Mouse (Mus musculus) megakaryocyte, adult 5-6 weeks (primary cell): ENCODE measurements at regions not wholly inside any gene's neighbourhood (a gene's known extent, or its start where the extent isn't known, plus 50 kb on each side); places are given as distances from the start of the nearest gene placed in this dataset.
"Not testable (repeated sequence)": the region's sequence is repeated elsewhere in the genome, so short reads cannot be mapped to it uniquely, and the experiment has no call there.

Experiments
- ATAC-seq: 2 replicates; pipeline ENCODE4 v1.8.0; 2016; ENCODE audit warnings: mild to moderate bottlenecking, inconsistent platforms; ENCODE audit not compliant: poor library complexity, severe bottlenecking

DNA sequence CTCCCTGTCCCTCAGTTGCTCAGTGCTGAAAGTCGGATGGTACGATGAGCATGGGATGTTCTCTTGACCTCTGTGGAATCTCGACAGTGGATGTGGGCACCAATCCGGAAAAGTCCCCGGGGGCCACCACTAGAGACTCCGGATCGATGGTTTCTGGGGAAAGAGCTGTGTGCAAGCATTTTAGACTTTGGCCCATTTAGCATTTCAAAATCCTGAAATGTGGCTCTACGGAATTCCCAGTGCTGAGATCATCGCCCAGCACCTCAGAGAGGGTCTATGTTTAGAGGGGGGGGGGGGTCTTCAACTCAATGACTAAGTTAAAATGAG lies 68.6 kb downstream of the Tomm20 start:
- ATAC-seq: no peak

DNA sequence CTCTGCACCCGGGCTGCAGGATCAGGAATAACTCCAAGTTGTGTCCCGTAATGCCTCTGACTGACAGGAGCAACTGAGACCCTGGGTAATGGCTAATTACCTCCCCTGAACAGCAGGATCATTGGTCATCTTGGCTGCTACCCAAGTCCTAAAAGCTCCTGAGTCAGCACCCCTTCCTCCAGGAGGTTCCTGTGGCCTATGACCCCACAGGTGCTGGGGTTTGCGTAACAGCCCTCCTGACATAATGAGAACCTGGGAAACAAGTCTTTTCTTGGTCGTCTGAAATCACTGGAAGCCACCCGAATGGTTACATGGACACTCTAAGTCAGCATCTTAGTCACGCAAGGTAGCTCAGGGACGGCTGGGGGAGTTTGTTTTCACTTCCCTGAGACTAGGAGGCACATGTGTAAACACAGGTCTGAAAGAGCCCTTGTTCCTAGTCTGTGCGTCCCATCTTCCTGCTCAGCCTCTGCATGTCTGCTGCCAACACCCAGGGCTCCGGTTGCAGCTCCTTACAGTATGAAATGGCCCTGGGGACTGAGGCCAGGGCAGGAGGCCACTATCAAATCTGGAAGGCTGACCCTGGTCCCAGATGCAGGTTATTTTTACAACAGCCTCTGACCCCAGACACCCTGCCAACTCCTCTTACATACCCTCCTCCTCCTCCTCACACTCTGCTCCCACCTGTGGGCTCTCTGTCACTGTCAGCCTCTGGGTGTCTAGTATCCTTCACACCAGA lies 69.2 kb downstream of the Tomm20 start:
- peak; percentile 41; the same call in 1 of the 2 replicates for ATAC-seq

DNA sequence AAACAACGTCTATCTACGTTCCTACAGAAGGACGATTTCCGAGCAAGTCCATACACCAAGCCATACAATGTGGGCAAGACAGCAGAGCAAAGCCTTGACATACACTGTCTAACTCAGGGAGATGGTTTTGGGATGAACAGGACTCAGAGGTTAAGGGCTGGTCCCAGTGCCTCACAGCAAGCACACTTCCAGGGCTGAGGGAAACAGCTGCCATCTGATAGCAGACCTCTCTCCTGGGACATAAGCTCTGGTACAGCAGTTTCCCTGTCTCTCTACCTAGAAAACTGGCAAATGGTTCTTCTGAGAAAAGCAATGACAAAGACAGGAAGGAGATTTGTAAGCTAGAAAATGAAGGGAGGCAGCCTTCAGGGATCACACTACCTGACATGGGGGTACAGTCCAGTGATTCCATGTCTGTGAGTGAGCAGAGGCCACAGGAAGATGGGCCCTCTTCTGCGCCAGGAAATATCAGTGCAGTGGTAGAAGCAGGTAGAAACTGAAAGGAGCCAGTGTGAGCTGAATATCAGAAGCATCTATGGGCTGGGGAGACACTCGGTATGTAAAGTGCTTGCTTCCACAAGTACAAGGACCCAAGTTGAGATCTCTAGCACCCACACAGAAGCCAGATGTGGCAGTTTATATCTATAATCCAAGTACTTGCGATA lies 70.0 kb downstream of the Tomm20 start:
- ATAC-seq: no peak

DNA sequence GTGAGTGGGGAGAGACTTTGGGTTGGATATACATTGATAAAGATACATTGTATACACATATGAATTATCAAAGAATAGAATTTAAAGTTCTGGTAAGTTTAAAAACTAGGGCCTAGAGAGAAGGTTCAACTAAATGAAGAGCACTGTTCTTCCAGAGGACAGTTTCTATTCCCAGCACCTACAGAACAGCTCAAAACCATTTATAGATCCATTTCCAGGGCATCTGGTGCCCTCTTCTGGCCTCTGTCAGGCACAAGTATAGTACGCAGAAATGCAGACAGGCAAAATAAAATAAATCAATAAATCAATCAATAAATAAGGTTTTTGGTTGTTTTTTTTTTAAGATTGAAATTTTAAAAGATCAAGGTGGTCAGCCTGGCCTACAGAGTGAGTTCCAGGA lies 70.8 kb downstream of the Tomm20 start:
- ATAC-seq: no peak

DNA sequence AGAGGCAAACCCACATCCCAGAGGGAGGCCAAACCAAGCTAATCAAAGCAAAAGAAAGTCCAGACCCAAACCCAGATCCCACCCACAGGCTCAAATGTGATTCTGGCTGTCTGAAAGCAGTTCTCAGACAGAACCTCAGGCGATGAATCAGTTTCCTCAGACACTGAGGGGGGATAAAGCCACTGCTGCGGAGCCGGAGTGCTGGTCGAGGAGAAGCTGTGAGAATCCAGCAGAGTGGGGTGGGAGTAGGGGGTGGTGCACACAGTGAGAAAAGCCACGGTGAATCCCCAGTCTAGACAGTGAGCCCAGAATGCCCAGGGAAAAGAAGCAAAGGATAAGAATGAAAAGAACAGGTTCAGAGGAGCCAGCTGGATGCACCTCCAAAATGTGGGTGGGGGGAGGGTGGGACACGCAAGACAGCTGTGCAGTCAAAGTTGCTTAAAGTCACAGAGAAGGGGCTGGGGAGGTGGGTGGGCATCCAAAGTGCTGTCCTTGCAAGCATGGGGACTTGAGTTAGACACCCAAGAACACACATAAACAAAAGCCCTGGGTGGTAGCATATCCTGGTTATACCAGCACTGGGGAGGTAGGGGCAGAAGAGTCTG lies 71.4 kb downstream of the Tomm20 start:
- no peak for ATAC-seq

DNA sequence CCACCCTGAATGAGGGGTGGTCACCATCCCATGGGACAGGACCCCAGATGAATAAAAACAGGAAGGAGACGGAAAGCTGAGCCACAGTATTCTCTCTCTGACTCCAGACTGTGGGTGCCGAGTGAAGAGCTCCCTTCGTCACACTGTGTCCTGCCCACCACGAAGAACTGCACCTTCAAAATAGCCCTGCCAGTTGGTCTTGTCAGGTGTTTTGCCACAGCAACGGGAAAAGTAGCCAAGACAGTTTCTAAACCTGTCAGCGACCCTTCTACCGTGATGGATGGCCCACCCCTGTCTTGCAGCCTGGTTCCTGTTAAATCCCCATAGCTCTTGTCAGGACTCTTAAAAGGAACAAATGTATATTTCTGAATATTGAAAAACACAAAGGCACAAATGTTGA lies 72.3 kb downstream of the Tomm20 start:
- ATAC-seq: no peak

DNA sequence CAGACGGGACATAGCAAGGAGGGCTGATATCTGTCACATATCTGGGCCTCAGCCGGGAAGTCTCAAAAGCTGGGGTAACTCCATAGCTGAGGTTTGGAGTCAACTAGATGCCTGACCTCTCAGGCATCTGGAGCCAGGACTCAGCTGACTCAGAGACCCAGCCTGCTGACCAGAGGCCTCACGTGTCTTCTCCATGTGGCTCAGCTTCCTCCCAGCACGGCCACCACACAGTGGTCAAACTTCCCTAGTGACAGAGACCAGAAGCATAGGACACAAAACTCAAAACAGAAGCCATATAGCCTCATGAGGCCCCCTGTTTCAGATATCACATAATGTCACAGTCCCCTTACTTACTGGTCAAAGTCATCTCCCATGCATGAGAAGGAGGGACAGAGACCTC lies 73.1 kb downstream of the Tomm20 start:
- ATAC-seq: no peak

DNA sequence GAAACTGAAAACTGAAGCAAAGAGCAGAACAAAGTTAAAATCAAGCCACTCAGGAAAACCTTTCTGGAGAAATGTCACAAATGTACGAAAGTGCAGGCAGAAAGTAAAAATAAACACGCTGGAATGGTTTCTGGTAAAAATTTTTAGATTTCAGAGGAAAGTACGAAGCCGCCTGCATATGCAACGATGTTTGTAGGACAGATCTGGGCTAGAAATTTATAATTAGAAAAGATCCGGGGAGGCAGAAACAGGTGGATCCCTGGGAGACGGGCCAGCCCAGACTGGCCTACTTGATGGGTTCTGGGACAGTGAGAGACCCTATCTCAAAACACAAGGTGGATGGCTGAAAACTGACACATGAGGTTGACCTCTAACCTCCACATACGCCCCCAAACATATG lies 73.5 kb downstream of the Tomm20 start:
- ATAC-seq: no peak

DNA sequence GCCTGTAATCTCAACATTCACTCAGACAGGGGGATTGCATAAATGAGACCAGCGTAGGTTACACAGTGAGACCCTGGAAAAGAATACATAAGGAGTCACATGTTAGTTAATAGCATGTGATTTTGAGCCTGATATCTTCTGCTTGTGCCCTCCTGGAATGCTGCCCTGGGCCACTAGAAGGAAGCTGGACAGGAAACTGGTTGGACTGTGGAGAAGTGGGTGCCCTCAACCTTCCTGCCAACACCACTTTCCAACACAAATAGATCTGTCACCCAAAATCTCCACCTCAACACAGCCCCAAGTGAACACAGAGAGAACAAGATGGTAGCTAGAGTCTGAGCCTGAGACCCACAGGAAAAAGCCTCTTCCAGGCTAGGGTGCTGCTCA lies 76.2 kb downstream of the Tomm20 start:
- ATAC-seq: 0 out of 2 replicates have a peak, but pooled peaks have one; percentile 0

DNA sequence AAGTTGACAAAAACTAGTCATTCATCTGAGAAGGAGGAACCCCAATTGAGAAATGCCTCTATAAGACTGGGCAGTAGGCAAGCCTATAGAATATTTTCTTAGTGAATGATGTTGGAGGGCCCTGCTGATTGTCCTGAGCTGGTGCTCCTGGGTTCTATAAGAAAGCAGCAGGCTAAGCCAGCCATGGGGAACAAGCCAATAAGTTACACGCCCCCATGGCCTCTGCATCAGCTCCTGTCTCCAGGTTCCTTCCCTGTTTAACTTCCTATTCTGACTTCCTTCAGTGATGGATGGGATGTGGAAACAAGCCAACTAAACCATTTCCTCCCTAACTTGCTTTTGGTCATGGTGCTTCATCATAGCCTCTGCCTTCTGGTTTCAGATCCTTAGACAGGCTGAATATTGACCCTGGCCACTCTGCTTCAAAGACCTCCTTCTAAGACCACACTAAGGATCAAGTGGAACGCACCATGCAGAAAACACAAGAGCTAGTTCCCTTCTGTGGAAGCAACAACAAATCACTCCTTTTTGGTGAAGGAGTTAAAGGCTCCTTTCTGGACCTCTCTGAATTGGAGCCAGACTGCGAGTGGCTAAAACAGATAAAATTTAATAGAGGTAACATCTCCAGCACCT lies 76.7 kb downstream of the Tomm20 start:
- peak; percentile 66 for ATAC-seq

DNA sequence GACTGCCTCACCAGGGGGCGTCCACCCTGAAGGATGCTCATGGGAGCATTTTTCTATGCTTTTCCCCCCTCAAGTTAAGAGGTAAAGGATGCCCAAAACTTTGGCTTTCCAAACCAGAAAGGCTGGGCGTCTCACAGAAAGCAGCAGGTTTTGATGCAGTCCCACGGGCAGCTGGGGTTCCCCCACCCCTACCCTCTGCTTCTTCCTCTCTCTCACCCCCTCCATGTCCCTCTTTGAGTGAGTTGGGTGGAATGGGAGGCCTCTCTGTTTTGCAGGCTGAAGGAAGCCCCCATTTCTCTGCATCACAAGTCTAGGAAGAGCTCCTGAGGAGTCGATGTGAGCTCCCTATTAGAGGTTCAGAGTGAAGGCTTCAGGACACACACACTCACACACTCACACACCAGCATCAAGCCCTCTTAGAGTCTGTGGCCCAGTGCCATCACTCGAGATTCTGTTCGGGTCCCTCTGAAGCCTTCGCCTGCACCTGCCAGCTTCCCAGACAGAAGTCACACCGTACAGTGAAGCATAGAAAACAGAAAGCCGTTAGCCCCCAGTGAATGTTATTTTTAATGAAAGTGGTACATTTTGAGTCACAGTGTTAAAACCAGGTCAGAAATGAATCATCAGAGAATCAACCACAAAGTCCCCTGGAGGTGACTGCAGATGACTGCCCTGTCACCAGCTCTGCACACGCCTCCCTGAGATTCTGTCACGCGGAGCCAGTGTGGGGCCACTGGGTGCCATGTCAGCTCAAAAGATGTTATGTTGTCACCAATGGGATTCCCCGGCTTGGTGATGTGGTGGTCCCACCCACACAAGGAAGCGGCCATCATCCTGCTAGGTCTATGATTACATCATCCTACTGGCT lies 78.3 kb downstream of the Tomm20 start:
- peak; percentile 60 for ATAC-seq

DNA sequence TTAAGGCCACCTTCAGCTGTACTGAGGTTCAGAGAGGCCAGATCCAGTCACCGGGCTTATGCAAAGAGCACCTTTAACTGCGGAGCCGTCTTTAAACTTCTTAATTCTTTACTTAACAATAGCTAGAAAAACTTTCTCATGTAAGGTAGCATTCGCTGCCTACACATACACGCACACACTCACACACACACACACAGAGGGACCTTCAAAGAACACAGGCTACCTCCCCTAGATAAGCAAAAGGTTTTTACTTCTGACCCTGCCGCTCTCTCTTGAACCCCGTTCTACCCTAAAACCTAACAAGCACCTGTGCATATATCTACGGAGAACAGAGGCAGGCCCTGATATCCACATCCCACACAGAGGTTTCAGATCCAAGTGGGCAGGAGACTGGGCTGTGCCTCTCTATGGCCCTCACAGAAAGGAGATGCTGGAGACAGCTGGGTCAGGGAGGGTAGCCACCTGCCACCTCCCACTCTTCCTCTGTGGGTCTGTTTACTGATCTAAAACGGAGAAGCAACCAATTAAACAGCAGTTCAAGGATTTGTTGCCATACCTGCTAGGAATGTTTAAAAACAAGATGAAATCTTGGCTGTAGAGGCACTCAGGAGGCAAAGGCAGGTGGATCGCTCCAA lies 81.2 kb downstream of the Tomm20 start:
- ATAC-seq: no peak

DNA sequence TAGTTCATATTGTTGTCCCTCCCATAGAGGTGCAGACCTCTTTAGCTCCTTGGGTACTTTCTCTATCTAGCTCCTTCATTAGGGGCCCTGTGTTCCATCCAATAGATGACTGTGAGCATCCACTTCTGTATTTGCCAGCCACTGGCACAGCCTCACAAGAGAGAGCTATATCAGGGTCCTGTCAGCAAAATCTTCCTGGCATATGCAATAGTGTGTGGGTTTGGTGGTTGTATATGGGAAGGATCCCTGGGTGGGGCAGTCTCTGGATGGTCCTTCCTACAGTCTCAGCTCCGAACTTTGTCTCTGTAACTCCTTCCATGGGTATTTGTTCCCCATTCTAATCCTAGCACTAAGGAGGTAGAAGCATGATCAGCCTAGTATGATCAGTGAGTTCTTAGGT lies 82.0 kb downstream of the Tomm20 start:
- ATAC-seq: not testable (repeated sequence)

DNA sequence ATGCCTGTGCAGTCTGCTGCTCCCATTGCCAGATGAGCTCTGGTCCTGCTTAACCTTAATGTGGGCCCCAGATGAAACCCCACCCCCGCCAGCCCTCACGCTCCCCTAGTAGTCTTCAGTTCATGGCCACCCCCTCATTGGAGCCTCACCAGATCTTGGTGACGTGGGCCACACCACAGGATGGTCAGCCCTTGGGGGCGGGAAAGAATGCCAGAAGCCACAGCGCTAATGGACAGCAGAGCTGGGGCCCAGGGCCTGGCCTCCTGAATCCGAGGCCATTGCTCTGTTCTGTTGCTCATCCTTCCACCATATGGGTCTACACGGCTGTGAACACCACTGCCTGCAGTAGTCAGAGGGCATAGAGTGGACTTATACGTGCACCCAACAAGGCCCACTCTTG lies 83.9 kb downstream of the Tomm20 start:
- ATAC-seq: no peak

DNA sequence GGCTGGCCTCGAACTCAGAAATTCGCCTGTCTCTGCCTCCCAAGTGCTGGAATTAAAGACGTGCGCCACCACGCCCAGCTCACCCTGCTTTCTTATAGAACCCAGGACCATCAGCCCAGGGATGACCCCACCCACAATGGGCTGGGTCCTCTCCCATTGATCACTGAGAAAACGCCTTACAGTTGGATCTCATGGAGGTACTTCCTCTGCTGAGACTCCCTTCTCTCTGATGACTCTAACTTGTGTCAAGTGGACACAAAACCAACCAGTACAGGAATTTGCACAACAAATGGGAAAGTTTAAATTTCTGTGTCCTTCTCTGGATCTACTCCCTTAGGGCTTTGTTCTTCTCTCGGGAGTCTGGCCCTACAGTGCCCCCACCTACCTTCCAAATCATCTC lies 85.0 kb downstream of the Tomm20 start:
- ATAC-seq: no peak

DNA sequence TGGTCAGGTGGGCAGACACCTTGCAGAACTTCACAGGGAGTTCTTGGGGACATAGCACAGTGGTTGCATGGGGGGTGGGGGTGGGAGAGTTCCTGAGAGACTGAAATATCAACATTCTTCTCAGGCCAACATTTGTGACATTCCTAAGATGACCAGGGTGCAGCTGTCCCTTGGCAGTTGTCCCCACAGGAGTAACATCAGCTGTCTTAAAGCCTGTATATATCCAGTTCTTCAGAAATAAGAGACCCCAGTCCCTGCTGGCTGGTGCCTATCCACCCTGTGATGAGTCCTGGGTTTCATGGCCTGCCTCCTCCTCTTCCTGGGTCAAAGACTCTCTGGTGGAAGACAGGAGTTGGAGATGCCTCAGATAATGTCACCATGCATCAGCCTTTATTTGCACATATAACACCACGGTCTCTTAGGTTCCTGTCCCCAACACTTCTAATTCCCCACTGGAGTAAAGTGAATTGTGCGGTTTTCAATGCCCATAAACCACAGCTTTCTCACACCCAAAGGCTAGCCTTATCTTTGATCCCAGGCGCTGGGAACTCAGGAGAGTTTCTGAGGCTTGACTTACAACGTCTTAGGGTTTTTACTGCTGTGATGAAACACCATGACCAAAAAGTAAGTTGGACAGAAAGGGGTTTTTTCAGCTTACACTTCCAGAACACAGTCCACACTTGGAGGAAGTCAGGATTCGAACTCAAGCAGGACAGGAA lies 85.8 kb downstream of the Tomm20 start:
- ATAC-seq: no peak

DNA sequence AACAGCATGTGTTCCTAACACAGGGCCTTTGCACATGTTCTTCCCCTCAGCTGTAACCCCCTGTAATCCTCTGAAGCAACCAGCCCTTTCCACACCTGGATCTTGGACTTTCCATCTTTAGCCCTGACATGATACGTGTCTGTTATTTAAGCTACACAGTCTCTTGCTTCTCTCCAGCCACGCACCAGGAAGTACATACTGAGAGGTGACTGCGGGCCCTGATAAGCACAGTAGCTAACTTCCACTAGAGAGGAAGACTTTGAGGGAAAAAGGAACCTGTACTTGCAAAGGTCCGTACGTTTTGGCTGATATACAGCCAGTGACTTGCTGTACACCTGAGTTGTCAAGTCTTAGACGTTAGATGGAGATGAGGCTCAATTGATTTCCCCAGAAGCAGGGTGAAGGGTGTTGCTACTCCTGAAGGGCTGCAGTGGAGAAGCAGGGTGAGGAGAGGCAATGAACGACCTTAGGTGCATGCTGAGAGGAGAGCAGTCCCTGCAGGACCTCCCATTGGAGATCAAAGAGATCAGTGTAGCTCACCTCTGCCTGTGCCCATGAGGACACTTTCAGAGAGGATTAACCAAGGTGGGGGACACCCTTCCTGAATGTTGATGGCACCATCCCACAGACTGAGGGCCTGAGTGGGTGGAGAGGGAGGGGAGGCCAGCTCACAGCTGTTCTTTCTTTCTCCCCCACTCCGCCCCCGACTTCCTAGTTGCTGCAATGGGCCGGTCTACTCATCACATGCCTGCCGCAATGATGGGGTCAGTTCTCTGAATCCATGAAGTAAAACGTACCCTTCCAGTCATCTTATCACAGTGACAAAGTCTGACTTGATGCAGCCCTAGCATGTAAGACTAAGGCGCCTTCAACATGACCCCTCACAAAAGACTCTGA lies 88.1 kb downstream of the Tomm20 start:
- ATAC-seq: peak; percentile 62

DNA sequence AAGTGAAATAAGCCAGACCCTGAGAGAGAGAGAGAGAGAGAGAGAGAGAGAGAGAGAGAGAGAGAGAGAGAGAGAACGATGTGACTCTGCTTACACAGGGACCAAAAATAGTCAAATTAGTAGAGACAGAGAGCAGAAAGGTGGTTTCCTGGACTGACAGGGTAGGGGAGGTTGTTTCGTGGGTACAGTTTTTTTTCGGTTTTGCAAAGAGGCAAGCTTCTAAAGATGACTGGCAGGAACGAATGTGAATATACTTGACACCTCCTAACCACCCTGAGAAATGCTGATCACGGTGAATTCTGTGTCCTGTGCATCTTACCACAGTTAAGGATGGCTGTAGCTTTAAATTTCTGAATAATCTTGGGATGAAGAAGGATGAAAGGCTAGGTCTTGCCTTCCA lies 89.7 kb downstream of the Tomm20 start:
- no peak for ATAC-seq

DNA sequence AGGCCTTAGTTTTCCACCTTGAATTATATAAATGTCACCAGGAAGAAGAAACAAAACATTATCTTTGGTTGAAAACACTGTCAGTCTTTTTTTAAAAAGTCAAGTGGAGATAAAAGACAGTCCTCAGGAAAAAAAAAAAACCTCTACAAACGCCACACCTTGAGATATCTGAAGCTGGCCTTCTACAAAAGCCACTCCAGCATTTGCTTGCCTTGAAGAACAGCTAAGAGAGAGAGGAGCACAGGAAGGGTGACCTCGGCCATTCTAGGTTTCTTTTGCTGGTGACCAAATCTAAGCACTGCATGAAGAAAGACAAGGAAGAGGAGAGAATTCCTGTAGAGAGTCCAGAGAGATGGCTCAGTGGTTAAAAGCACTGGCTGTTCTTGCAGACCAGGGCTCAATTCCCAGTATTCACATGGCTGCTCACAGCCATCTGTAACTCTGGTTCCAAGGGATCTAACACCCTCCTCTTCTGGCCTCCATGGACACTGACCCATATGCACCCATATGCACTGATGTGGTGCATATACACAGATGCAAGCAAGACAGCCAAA lies 90.5 kb downstream of the Tomm20 start:
- no peak for ATAC-seq
